Mouse (Mus musculus) ovary, adult 2 months (tissue): ENCODE data around the gene Art2b. TPM values are rescaled to one million over a fixed set of nuclear protein-coding genes. Genes with fewer than 3 reads are reported as not detected.

Experiments
- polyA plus RNA-seq: library from polyadenylated mRNA; depleted of rRNA; stranded (reverse); fragments of >200 nt; gene quantifications from 2 replicates; pipeline ENCODE4 v1.2.3, GENCODE M21; 2012; rRNA removed

Gene Art2b
- polyA plus RNA-seq: 0.18 and 0.25 TPM in 2 replicates

GRCm38 (mm10) chr7:101585408-101585807, at the start of gene Art2b:
TSS of gene Art2b (minus strand) at chr7:101585600.

Other genes starting within 250 kb of the Art2b start
- 138 and 141 TPM in 2 replicates for gene Arap1, start 237.5 kb downstream of the Art2b start, polyA plus RNA-seq
- gene Gm45837, start 174.7 kb downstream of the Art2b start, polyA plus RNA-seq: 0.70 and 0.93 TPM in 2 replicates
- gene Pde2a, start 163.9 kb downstream of the Art2b start, polyA plus RNA-seq: 16.7 and 17.2 TPM in 2 replicates
- gene Clpb, start 78.0 kb upstream of the Art2b start, polyA plus RNA-seq: 37.2 and 37.3 TPM in 2 replicates
- not detected in 2 replicates for gene Phox2a, start 232.7 kb upstream of the Art2b start, polyA plus RNA-seq